8 mouse cellular contexts compared by ENCODE assay signal in the genomic region with DNA sequence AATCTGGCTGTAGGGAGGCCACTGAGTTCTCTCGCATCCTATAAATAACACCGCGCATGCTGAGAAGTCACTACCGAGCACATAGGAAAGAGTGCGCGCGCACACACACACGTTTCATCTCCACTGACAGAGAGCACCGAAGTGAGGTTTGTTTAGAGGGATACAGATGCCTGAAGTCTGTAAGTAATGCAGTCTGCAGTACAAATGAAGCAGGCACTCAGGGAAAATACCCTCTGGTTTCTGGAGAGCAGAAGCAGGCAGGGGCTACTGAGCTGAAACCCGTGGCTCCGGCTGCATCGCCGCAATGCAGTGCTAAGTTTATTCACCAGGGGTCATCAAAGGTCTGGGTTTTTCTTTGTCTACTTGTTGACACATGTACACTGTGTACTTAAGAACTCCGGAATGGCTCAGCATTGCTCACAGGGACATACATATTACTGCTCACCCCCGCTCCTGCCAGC.
DNase-seq lines count a peak whose midpoint lies in the region; ATAC-seq lines count a peak whose summit lies in the region.

No protein-coding gene starts in this region.

- H3K9ac ChIP-seq in embryonic facial prominence, embryonic 15.5 days, result no peak overlapping the region
- peak overlapping the region; percentile 56 for H3K9ac ChIP-seq in heart, embryonic 13.5 days
- no peak overlapping the region for H3K9ac ChIP-seq in kidney, embryonic 16.5 days (replicated peaks; ENCODE audit: low read length)
- no peak overlapping the region for H3K9ac ChIP-seq in limb, embryonic 13.5 days

- WGBS in embryonic facial prominence, embryonic 15.5 days, result 28% methylated on average over 15 of the region's 15 CpGs
- 31% methylated on average over 15 of the region's 15 CpGs for WGBS in heart, embryonic 13.5 days
- WGBS in kidney, embryonic 16.5 days, result 36% methylated on average over 15 of the region's 15 CpGs
- WGBS in limb, embryonic 13.5 days, result 43% methylated on average over 15 of the region's 15 CpGs

- peak overlapping the region; percentile 23 for H3K4me3 ChIP-seq in embryonic facial prominence, embryonic 15.5 days (replicated peaks)
- peak overlapping the region; percentile 46 for H3K4me3 ChIP-seq in heart, embryonic 13.5 days
- peak overlapping the region; percentile 32 for H3K4me3 ChIP-seq in kidney, embryonic 16.5 days (ENCODE audit: low read length)
- H3K4me3 ChIP-seq in limb, embryonic 13.5 days, result peak overlapping the region; percentile 25

- peak overlapping the region; percentile 37 for H3K4me2 ChIP-seq in embryonic facial prominence, embryonic 15.5 days (replicated peaks)
- H3K4me2 ChIP-seq in heart, embryonic 13.5 days, result peak overlapping the region; percentile 61
- peak overlapping the region; percentile 29 for H3K4me2 ChIP-seq in kidney, embryonic 16.5 days (replicated peaks; ENCODE audit: low read depth, low read length)
- peak overlapping the region; percentile 44 for H3K4me2 ChIP-seq in limb, embryonic 13.5 days (replicated peaks)

- H3K4me1 ChIP-seq in embryonic facial prominence, embryonic 15.5 days, result peaks cover 2% of the 10 kb centered on the region; the same call in 1 of the 2 replicates
- 0 out of 2 replicates have a peak, but pooled peaks cover 3% of the 10 kb centered on the region for H3K4me1 ChIP-seq in heart, embryonic 13.5 days
- 0 out of 2 replicates have a peak, but pooled peaks cover 3% of the 10 kb centered on the region for H3K4me1 ChIP-seq in kidney, embryonic 16.5 days (ENCODE audit: insufficient read depth, low read length)
- no peaks in the 10 kb centered on the region for H3K4me1 ChIP-seq in limb, embryonic 13.5 days

- DNase-seq in 3134 (ENCODE audit: extremely low read depth, insufficient read length, low spot score), result peak; percentile 33
- DNase-seq in adrenal gland, postnatal 36 days, result peak; percentile 56 to 69
- DNase-seq in neural tube, embryonic 10.5 days (ENCODE audit: extremely low spot score, low spot score), result peak; percentile 66
- peak; percentile 6 for DNase-seq in testis, postnatal 14 days (ENCODE audit: low spot score)

- H3K27me3 ChIP-seq in embryonic facial prominence, embryonic 15.5 days, result no peaks in the 10 kb centered on the region
- no peaks in the 10 kb centered on the region for H3K27me3 ChIP-seq in heart, embryonic 13.5 days (replicated peaks)
- H3K27me3 ChIP-seq in kidney, embryonic 16.5 days (ENCODE audit: insufficient read depth, low read length), result no peaks in the 10 kb centered on the region
- 0 out of 2 replicates have a peak, but pooled peaks cover 3% of the 10 kb centered on the region for H3K27me3 ChIP-seq in limb, embryonic 13.5 days

- H3K9me3 ChIP-seq in embryonic facial prominence, embryonic 15.5 days (replicated peaks), result no peaks in the 10 kb centered on the region
- no peaks in the 10 kb centered on the region for H3K9me3 ChIP-seq in heart, embryonic 13.5 days
- H3K9me3 ChIP-seq in kidney, embryonic 16.5 days (ENCODE audit: low read length), result no peaks in the 10 kb centered on the region
- H3K9me3 ChIP-seq in limb, embryonic 13.5 days, result no peaks in the 10 kb centered on the region

- peak overlapping the region; percentile 70; the same call in 1 of the 2 replicates for H3K27ac ChIP-seq in embryonic facial prominence, embryonic 15.5 days (replicated peaks)
- no peak overlapping the region for H3K27ac ChIP-seq in heart, embryonic 13.5 days (replicated peaks)
- H3K27ac ChIP-seq in kidney, embryonic 16.5 days (ENCODE audit: low read length), result no peak overlapping the region
- H3K27ac ChIP-seq in limb, embryonic 13.5 days, result no peak overlapping the region

- H3K36me3 ChIP-seq in embryonic facial prominence, embryonic 15.5 days, result no peaks in the 10 kb centered on the region
- H3K36me3 ChIP-seq in heart, embryonic 13.5 days, result no peaks in the 10 kb centered on the region
- no peaks in the 10 kb centered on the region for H3K36me3 ChIP-seq in kidney, embryonic 16.5 days (ENCODE audit: insufficient read depth, low read length)
- H3K36me3 ChIP-seq in limb, embryonic 13.5 days, result no peaks in the 10 kb centered on the region

- peak; percentile 81 for ATAC-seq in embryonic facial prominence, embryonic 15.5 days (ENCODE audit: insufficient number of reproducible peaks, low FRiP score, low TSS enrichment, low read depth)
- peak; percentile 46; the same call in 1 of the 2 replicates for ATAC-seq in heart, embryonic 13.5 days (ENCODE audit: extremely low read depth, insufficient number of reproducible peaks, low FRiP score, low TSS enrichment)
- peak; percentile 86 for ATAC-seq in kidney, embryonic 16.5 days (ENCODE audit: low FRiP score, low TSS enrichment)
- peak; percentile 86 for ATAC-seq in limb, embryonic 13.5 days (ENCODE audit: low FRiP score, low read depth)

Comparison
In these comparisons a context has a peak if more than half of its experiments do, and no peak if none do; other contexts are left out.
1. DNase-seq: peak in every context shown above with its lines; median percentile 66 in neural tube, embryonic 10.5 days; 62 in adrenal gland, postnatal 36 days; 33 in 3134; 6 in testis, postnatal 14 days.